Comparison of ENCODE assay signal across 22 mouse cellular contexts in genomic region chr13:20365828-20366593, GRCm38 (mm10).
DNase-seq lines count a peak whose midpoint lies in the region; ATAC-seq and TF ChIP-seq lines count a peak whose summit lies in the region.
"Had no signal": no experiment of that assay in that cellular context is flagged by ENCODE, and none has a peak within 500 bp of the region (broad histone marks: within the 10 kb centered on the region; RNA-seq: fewer than 3 reads in every experiment).

No protein-coding gene starts in this region.

- peaks cover 9% of the 10 kb centered on the region for H3K4me1 ChIP-seq in hindbrain, embryonic 15.5 days (replicated peaks)
- no peaks in the 10 kb centered on the region for H3K4me1 ChIP-seq in hindbrain, postnatal 0 days (ENCODE audit: insufficient read depth, low read length)
- no peaks in the 10 kb centered on the region for H3K4me1 ChIP-seq in embryonic facial prominence, embryonic 11.5 days (ENCODE audit: control insufficient read depth, insufficient read depth, low read length)
- H3K4me1 ChIP-seq in limb, embryonic 13.5 days, result peaks cover 26% of the 10 kb centered on the region
- no peaks in the 10 kb centered on the region for H3K4me1 ChIP-seq in liver, embryonic 11.5 days (replicated peaks; ENCODE audit: control insufficient read depth, insufficient read depth, low read length)
- H3K4me1 ChIP-seq: liver, embryonic 13.5 days; stomach, embryonic 15.5 days had no signal

- no peak for DNase-seq in hindbrain, postnatal 0 days (ENCODE audit: low spot score)
- peak; percentile 25 for DNase-seq in embryonic facial prominence, embryonic 11.5 days (ENCODE audit: low spot score)
- no peak for DNase-seq in liver, embryonic 11.5 days (ENCODE audit: low spot score)
- no peak for DNase-seq in adrenal gland, adult 8-10 months
- DNase-seq in right cerebral cortex, postnatal 4 days, result no peak
- DNase-seq: adrenal gland, postnatal 25 days; cerebellum, adult 11 months; cerebellum, postnatal 14 days; gastrocnemius, postnatal 36 days; kidney, adult 9 months; kidney, postnatal 25 days; liver, embryonic 13.5 days; lung, embryonic 14.5 days; lung, postnatal 36 days; right cerebral cortex, postnatal 25 days; thymus, adult 18-20 months had no signal

- H3K36me3 ChIP-seq in hindbrain, embryonic 15.5 days, result no peaks in the 10 kb centered on the region
- H3K36me3 ChIP-seq in hindbrain, postnatal 0 days (ENCODE audit: insufficient read depth, low read length), result no peaks in the 10 kb centered on the region
- no peaks in the 10 kb centered on the region for H3K36me3 ChIP-seq in embryonic facial prominence, embryonic 11.5 days (replicated peaks; ENCODE audit: control insufficient read depth, insufficient read depth, low read depth, low read length)
- no peaks in the 10 kb centered on the region for H3K36me3 ChIP-seq in limb, embryonic 13.5 days
- no peaks in the 10 kb centered on the region for H3K36me3 ChIP-seq in liver, embryonic 11.5 days (ENCODE audit: control insufficient read depth, insufficient read depth, low read length)
- H3K36me3 ChIP-seq: forebrain, embryonic 12.5 days; liver, embryonic 13.5 days; midbrain, embryonic 10.5 days; stomach, embryonic 15.5 days had no signal

- H3K4me3 ChIP-seq in hindbrain, embryonic 15.5 days, result no peak overlapping the region
- no peak overlapping the region for H3K4me3 ChIP-seq in hindbrain, postnatal 0 days (ENCODE audit: low read length)
- no peak overlapping the region for H3K4me3 ChIP-seq in embryonic facial prominence, embryonic 11.5 days (ENCODE audit: low read depth, low read length)
- no peak overlapping the region for H3K4me3 ChIP-seq in limb, embryonic 13.5 days
- H3K4me3 ChIP-seq in liver, embryonic 11.5 days (ENCODE audit: low read depth, low read length), result no peak overlapping the region
- H3K4me3 ChIP-seq: forebrain, embryonic 12.5 days; liver, embryonic 13.5 days; midbrain, embryonic 10.5 days; stomach, embryonic 15.5 days had no signal

- 0 out of 2 replicates have a peak, but pooled peaks have one; percentile 35 for ATAC-seq in hindbrain, embryonic 15.5 days (ENCODE audit: low FRiP score, low read depth)
- no peak for ATAC-seq in hindbrain, postnatal 0 days
- ATAC-seq in embryonic facial prominence, embryonic 11.5 days (replicated peaks; ENCODE audit: insufficient number of reproducible peaks, low FRiP score, low TSS enrichment, low read depth), result no peak
- peak; percentile 40; the same call in 1 of the 2 replicates for ATAC-seq in limb, embryonic 13.5 days (ENCODE audit: low FRiP score, low read depth)
- no peak for ATAC-seq in liver, embryonic 11.5 days (replicated peaks; ENCODE audit: low FRiP score)
- ATAC-seq: Patski had no signal

- H3K9me3 ChIP-seq in hindbrain, embryonic 15.5 days, result no peaks in the 10 kb centered on the region
- no peaks in the 10 kb centered on the region for H3K9me3 ChIP-seq in hindbrain, postnatal 0 days (ENCODE audit: low read length)
- H3K9me3 ChIP-seq in embryonic facial prominence, embryonic 11.5 days (replicated peaks; ENCODE audit: control insufficient read depth, low read length), result no peaks in the 10 kb centered on the region
- no peaks in the 10 kb centered on the region for H3K9me3 ChIP-seq in limb, embryonic 13.5 days
- no peaks in the 10 kb centered on the region for H3K9me3 ChIP-seq in liver, embryonic 11.5 days (ENCODE audit: control insufficient read depth, low read length)
- H3K9me3 ChIP-seq: forebrain, embryonic 12.5 days; liver, embryonic 13.5 days; stomach, embryonic 15.5 days had no signal

- no peak for TF ChIP-seq CTCF in hindbrain, postnatal 0 days (IDR thresholded peaks at IDR 0.05; ENCODE audit: low read depth)

- 54% methylated on average over 7 of the region's 7 CpGs for WGBS in hindbrain, embryonic 15.5 days
- 72% methylated on average over 7 of the region's 7 CpGs for WGBS in hindbrain, postnatal 0 days
- WGBS in embryonic facial prominence, embryonic 11.5 days, result 54% methylated on average over 7 of the region's 7 CpGs
- WGBS in limb, embryonic 13.5 days, result 19% methylated on average over 7 of the region's 7 CpGs
- WGBS in liver, embryonic 11.5 days, result 58% methylated on average over 7 of the region's 7 CpGs

- no peak overlapping the region for H3K9ac ChIP-seq in hindbrain, embryonic 15.5 days
- H3K9ac ChIP-seq in hindbrain, postnatal 0 days (replicated peaks; ENCODE audit: low read length), result no peak overlapping the region
- no peak overlapping the region for H3K9ac ChIP-seq in embryonic facial prominence, embryonic 11.5 days (replicated peaks; ENCODE audit: low read length)
- H3K9ac ChIP-seq in limb, embryonic 13.5 days, result no peak overlapping the region
- no peak overlapping the region for H3K9ac ChIP-seq in liver, embryonic 11.5 days (ENCODE audit: low read depth, low read length)
- H3K9ac ChIP-seq: forebrain, embryonic 12.5 days; liver, embryonic 13.5 days; lung, embryonic 14.5 days; stomach, embryonic 15.5 days had no signal

- no peaks in the 10 kb centered on the region for H3K27me3 ChIP-seq in hindbrain, embryonic 15.5 days
- no peaks in the 10 kb centered on the region for H3K27me3 ChIP-seq in hindbrain, postnatal 0 days (ENCODE audit: insufficient read depth, low read length)
- H3K27me3 ChIP-seq in embryonic facial prominence, embryonic 11.5 days (ENCODE audit: control insufficient read depth, insufficient read depth, low read length), result no peaks in the 10 kb centered on the region
- H3K27me3 ChIP-seq in limb, embryonic 13.5 days, result no peaks in the 10 kb centered on the region
- H3K27me3 ChIP-seq in liver, embryonic 11.5 days (replicated peaks; ENCODE audit: control insufficient read depth, insufficient read depth, low read length), result no peaks in the 10 kb centered on the region
- H3K27me3 ChIP-seq: forebrain, embryonic 12.5 days; liver, embryonic 13.5 days; Patski; stomach, embryonic 15.5 days had no signal

- H3K4me2 ChIP-seq in hindbrain, embryonic 15.5 days, result no peak overlapping the region
- H3K4me2 ChIP-seq in hindbrain, postnatal 0 days (ENCODE audit: low read depth, low read length), result no peak overlapping the region
- no peak overlapping the region for H3K4me2 ChIP-seq in embryonic facial prominence, embryonic 11.5 days (ENCODE audit: low read depth, low read length)
- no peak overlapping the region for H3K4me2 ChIP-seq in limb, embryonic 13.5 days (replicated peaks)
- no peak overlapping the region for H3K4me2 ChIP-seq in liver, embryonic 11.5 days
- H3K4me2 ChIP-seq: forebrain, embryonic 12.5 days; liver, embryonic 13.5 days; lung, embryonic 14.5 days; stomach, embryonic 15.5 days had no signal

- H3K27ac ChIP-seq in hindbrain, embryonic 15.5 days (replicated peaks), result no peak overlapping the region
- H3K27ac ChIP-seq in hindbrain, postnatal 0 days, result no peak overlapping the region
- no peak overlapping the region for H3K27ac ChIP-seq in embryonic facial prominence, embryonic 11.5 days (replicated peaks; ENCODE audit: low read depth, low read length)
- no peak overlapping the region for H3K27ac ChIP-seq in limb, embryonic 13.5 days
- no peak overlapping the region for H3K27ac ChIP-seq in liver, embryonic 11.5 days (ENCODE audit: low read depth, low read length)
- H3K27ac ChIP-seq: forebrain, embryonic 12.5 days; liver, embryonic 13.5 days; midbrain, embryonic 10.5 days; stomach, embryonic 15.5 days had no signal

Comparison
In these comparisons a context has a peak if more than half of its experiments do, and no peak if none do; other contexts are left out.
1. ATAC-seq: peak in hindbrain, embryonic 15.5 days (single experiment) and limb, embryonic 13.5 days (single experiment); none in hindbrain, postnatal 0 days (single experiment), embryonic facial prominence, embryonic 11.5 days (single experiment) and liver, embryonic 11.5 days (single experiment).